In genomic region chr17:30312688-30313087, GRCm38 (mm10) we compare ENCODE assay signal across 25 mouse cellular contexts.
DNase-seq lines count a peak whose midpoint lies in the region; ATAC-seq and TF ChIP-seq lines count a peak whose summit lies in the region.
"Had no signal": no experiment of that assay in that cellular context is flagged by ENCODE, and none has a peak within 500 bp of the region (broad histone marks: within the 10 kb centered on the region; RNA-seq: fewer than 3 reads in every experiment).

No protein-coding gene starts in this region.

- H3K36me3 ChIP-seq in kidney, embryonic 15.5 days: no peaks in the 10 kb centered on the region
- H3K36me3 ChIP-seq in kidney, adult 2 months (ENCODE audit: control insufficient read depth, insufficient read depth, low read length): no peaks in the 10 kb centered on the region
- H3K36me3 ChIP-seq in limb, embryonic 11.5 days (ENCODE audit: control insufficient read depth, insufficient read depth, low read length): no peaks in the 10 kb centered on the region
- no peaks in the 10 kb centered on the region for H3K36me3 ChIP-seq in limb, embryonic 10.5 days
- H3K36me3 ChIP-seq: embryonic facial prominence, embryonic 12.5 days; hindbrain, embryonic 15.5 days; stomach, embryonic 15.5 days had no signal

- TF ChIP-seq CTCF in kidney, adult 2 months (conservative IDR thresholded peaks at IDR 0.05; ENCODE audit: insufficient read depth, insufficient read length, low read depth, low read length): no peak

- H3K9me3 ChIP-seq in kidney, embryonic 15.5 days (replicated peaks): no peaks in the 10 kb centered on the region
- H3K9me3 ChIP-seq in limb, embryonic 11.5 days (ENCODE audit: control insufficient read depth, low read length): no peaks in the 10 kb centered on the region
- H3K9me3 ChIP-seq in limb, embryonic 10.5 days (replicated peaks): no peaks in the 10 kb centered on the region
- H3K9me3 ChIP-seq: embryonic facial prominence, embryonic 12.5 days; hindbrain, embryonic 15.5 days; stomach, embryonic 15.5 days had no signal

- no peak overlapping the region for H3K27ac ChIP-seq in kidney, embryonic 15.5 days
- no peak overlapping the region for H3K27ac ChIP-seq in kidney, adult 2 months (ENCODE audit: insufficient read depth, low read depth, low read length)
- H3K27ac ChIP-seq in limb, embryonic 11.5 days (replicated peaks; ENCODE audit: low read depth, low read length): no peak overlapping the region
- H3K27ac ChIP-seq in limb, embryonic 10.5 days: no peak overlapping the region
- H3K27ac ChIP-seq: embryonic facial prominence, embryonic 12.5 days; gastrocnemius, adult 2 months; hindbrain, embryonic 15.5 days; macrophage; stomach, embryonic 15.5 days had no signal

- no peaks in the 10 kb centered on the region for H3K27me3 ChIP-seq in kidney, embryonic 15.5 days
- no peaks in the 10 kb centered on the region for H3K27me3 ChIP-seq in kidney, adult 2 months (replicated peaks; ENCODE audit: control insufficient read depth, insufficient read depth, low read length)
- no peaks in the 10 kb centered on the region for H3K27me3 ChIP-seq in limb, embryonic 11.5 days (ENCODE audit: control insufficient read depth, insufficient read depth, low read length)
- H3K27me3 ChIP-seq in limb, embryonic 10.5 days (ENCODE audit: low read depth, poor library complexity, severe bottlenecking): no peaks in the 10 kb centered on the region
- H3K27me3 ChIP-seq: embryonic facial prominence, embryonic 12.5 days; hindbrain, embryonic 15.5 days; stomach, embryonic 15.5 days had no signal

- H3K4me2 ChIP-seq in kidney, embryonic 15.5 days: no peak overlapping the region
- no peak overlapping the region for H3K4me2 ChIP-seq in limb, embryonic 11.5 days (ENCODE audit: low read depth, severe bottlenecking)
- H3K4me2 ChIP-seq: embryonic facial prominence, embryonic 12.5 days; heart, embryonic 11.5 days; hindbrain, embryonic 15.5 days; midbrain, embryonic 11.5 days; stomach, embryonic 15.5 days had no signal

- no peak overlapping the region for H3K9ac ChIP-seq in kidney, embryonic 15.5 days
- H3K9ac ChIP-seq in limb, embryonic 11.5 days (ENCODE audit: low read length): no peak overlapping the region
- H3K9ac ChIP-seq: embryonic facial prominence, embryonic 12.5 days; hindbrain, embryonic 15.5 days; stomach, embryonic 15.5 days had no signal

- no peak for DNase-seq in kidney, adult 2 months
- peak; percentile 33 for DNase-seq in limb, embryonic 11.5 days (ENCODE audit: low spot score)
- DNase-seq in limb, embryonic 10.5 days (ENCODE audit: low spot score): no peak
- peak; percentile 19 for DNase-seq in 416B (ENCODE audit: low read depth)
- peak; percentile 25 for DNase-seq in R1 (ENCODE audit: low read depth, low spot score)
- no peak for DNase-seq in retina, embryonic 14.5 days (ENCODE audit: low spot score)
- DNase-seq in adrenal gland, adult 8-10 months: no peak
- DNase-seq: cerebellum, adult 2 months; cerebellum, postnatal 36 days; gastrocnemius, adult 2 months; heart, postnatal 14 days; kidney, postnatal 36 days; layer of hippocampus, postnatal 36 days; lung, adult 18-20 months; retina, postnatal 1 day; thymus, adult 18-20 months had no signal

- 66% methylated on average over 4 of the region's 4 CpGs for WGBS in kidney, embryonic 15.5 days
- 55% methylated on average over 4 of the region's 4 CpGs for WGBS in kidney, adult 2 months
- WGBS in limb, embryonic 11.5 days: 72% methylated on average over 4 of the region's 4 CpGs
- 83% methylated on average over 4 of the region's 4 CpGs for WGBS in limb, embryonic 10.5 days

- 0 out of 2 replicates have a peak, but pooled peaks have one; percentile 43 for ATAC-seq in kidney, embryonic 15.5 days (replicated peaks; ENCODE audit: low FRiP score)
- no peak for ATAC-seq in limb, embryonic 11.5 days (ENCODE audit: insufficient number of reproducible peaks, low FRiP score, low TSS enrichment, low read depth)
- ATAC-seq: forebrain, embryonic 16.5 days; intestine, embryonic 16.5 days had no signal

- no peak overlapping the region for H3K4me3 ChIP-seq in kidney, embryonic 15.5 days (replicated peaks)
- H3K4me3 ChIP-seq in kidney, adult 2 months (ENCODE audit: insufficient read depth, low read depth, low read length): no peak overlapping the region
- H3K4me3 ChIP-seq in limb, embryonic 11.5 days (ENCODE audit: low read depth, low read length): no peak overlapping the region
- no peak overlapping the region for H3K4me3 ChIP-seq in limb, embryonic 10.5 days
- H3K4me3 ChIP-seq: embryonic facial prominence, embryonic 12.5 days; gastrocnemius, adult 2 months; hindbrain, embryonic 15.5 days; stomach, embryonic 15.5 days had no signal

- H3K4me1 ChIP-seq in kidney, embryonic 15.5 days: peaks cover 3% of the 10 kb centered on the region; the same call in 1 of the 2 replicates
- no peaks in the 10 kb centered on the region for H3K4me1 ChIP-seq in kidney, adult 2 months (ENCODE audit: control insufficient read depth, insufficient read depth, low read length)
- peaks cover 6% of the 10 kb centered on the region; the same call in 1 of the 2 replicates for H3K4me1 ChIP-seq in limb, embryonic 11.5 days (ENCODE audit: control insufficient read depth, insufficient read depth, low read length)
- peaks cover 8% of the 10 kb centered on the region for H3K4me1 ChIP-seq in limb, embryonic 10.5 days

- no peak for TF ChIP-seq POLR2A in kidney, adult 2 months (IDR thresholded peaks at IDR 0.05; ENCODE audit: low read depth, low read length)

Comparison
In these comparisons a context has a peak if more than half of its experiments do, and no peak if none do; other contexts are left out.
1. DNase-seq: peak in limb, embryonic 11.5 days (single experiment), 416B (single experiment) and R1 (single experiment); none in kidney, adult 2 months (single experiment), limb, embryonic 10.5 days (single experiment), retina, embryonic 14.5 days (single experiment) and adrenal gland, adult 8-10 months (single experiment).